Mouse (Mus musculus) CH12.LX (cell line): ENCODE data around the gene Pamr1. TPM values are rescaled to one million over a fixed set of nuclear protein-coding genes. Genes with fewer than 3 reads are reported as not detected.

Experiments used
- DNase-seq: peaks from one replicate; pipeline ENCODE4 v3.0.0-alpha.2; 2013; ENCODE audit errors: extremely low read depth
- H3K27ac ChIP-seq: 2 replicates; pipeline ENCODE4 v1.5.1; 2012; ENCODE audit warnings: low read depth, mild to moderate bottlenecking, control low read depth, moderate library complexity; ENCODE audit not compliant: insufficient read depth
- H3K27me3 ChIP-seq: replicated peaks from 2 replicates; pipeline ENCODE3; 2012; ENCODE audit warnings: inconsistent platforms
- H3K36me3 ChIP-seq, 2 experiments: replicated peaks in 1 of 2; 2 replicates each; pipeline versions ENCODE3 to v1.6.1; 2012; ENCODE audit warnings: inconsistent platforms in 1 of 2, low read length in 1 of 2, mild to moderate bottlenecking in 1 of 2, mixed read lengths in 1 of 2, moderate library complexity in 1 of 2; ENCODE audit not compliant: control insufficient read depth in 1 of 2, insufficient read depth in 1 of 2
- H3K4me1 ChIP-seq, 2 experiments: 2 replicates each; pipeline ENCODE4 v1.6.1; 2012; ENCODE audit warnings: inconsistent platforms in 1 of 2, moderate library complexity in 1 of 2; ENCODE audit not compliant: insufficient read depth in 2 of 2, control insufficient read depth in 1 of 2
- H3K4me2 ChIP-seq: 2 replicates; pipeline ENCODE4 v1.6.1; 2012; ENCODE audit warnings: low read depth, mild to moderate bottlenecking, control low read depth; ENCODE audit not compliant: poor library complexity, insufficient read depth, severe bottlenecking
- H3K4me3 ChIP-seq, 3 experiments: fragments of 150-350 bp in 1 of 3; sonication (generic) in 1 of 3; replicated peaks in 1 of 3; 2 replicates each; pipeline versions ENCODE3 to v1.5.1; 2011 to 2012; ENCODE audit warnings: low read depth in 2 of 3, low read length in 2 of 3, mild to moderate bottlenecking in 2 of 3, moderate library complexity in 2 of 3, control low read depth in 1 of 3, improper control_type of control experiment in 1 of 3, inconsistent platforms in 1 of 3, mixed read lengths in 1 of 3; ENCODE audit not compliant: poor library complexity in 1 of 3
- H3K79me2 ChIP-seq: replicated peaks from 2 replicates; pipeline ENCODE4 v1.6.1; 2012; ENCODE audit warnings: mild to moderate bottlenecking, moderate library complexity; ENCODE audit not compliant: control insufficient read depth, poor library complexity, insufficient read depth, severe bottlenecking; ENCODE audit errors: extremely low read depth
- H3K9ac ChIP-seq: 2 replicates; pipeline ENCODE4 v1.6.1; 2012; ENCODE audit warnings: low read depth, mild to moderate bottlenecking, control low read depth, moderate library complexity; ENCODE audit not compliant: insufficient read depth
- H3K9me3 ChIP-seq: replicated peaks from 2 replicates; pipeline ENCODE3; 2012; ENCODE audit warnings: low read length, inconsistent platforms, mixed read lengths
- CHD1 ChIP-seq: IDR thresholded peaks from 2 replicates; pipeline ENCODE4 v1.6.1; 2012; ENCODE audit warnings: low read depth, low read length, improper control_type of control experiment, inconsistent platforms
- CHD2 ChIP-seq: IDR thresholded peaks from 2 replicates; pipeline ENCODE4 v1.6.1; 2011; ENCODE audit warnings: low read length, improper control_type of control experiment
- E2F4 ChIP-seq: IDR thresholded peaks from 2 replicates; pipeline ENCODE4 v1.6.1; 2011; ENCODE audit warnings: low read depth, low read length, improper control_type of control experiment; ENCODE audit not compliant: insufficient replicate concordance
- JUND ChIP-seq: conservative IDR thresholded peaks from 2 replicates; pipeline ENCODE4 v1.6.1; 2011; ENCODE audit warnings: low read depth, low read length, improper control_type of control experiment
- MAFK ChIP-seq: IDR thresholded peaks from 2 replicates; pipeline ENCODE4 v1.6.1; 2011; ENCODE audit warnings: low read length, improper control_type of control experiment; ENCODE audit not compliant: insufficient replicate concordance
- MAX ChIP-seq: IDR thresholded peaks from 2 replicates; pipeline ENCODE4 v1.6.1; 2011; ENCODE audit warnings: low read length, improper control_type of control experiment
- MAZ ChIP-seq: IDR thresholded peaks from 2 replicates; pipeline ENCODE4 v1.6.1; 2012; ENCODE audit warnings: low read depth, mild to moderate bottlenecking, inconsistent platforms, low read length, improper control_type of control experiment, moderate library complexity
- MXI1 ChIP-seq: IDR thresholded peaks from 2 replicates; pipeline ENCODE4 v1.6.1; 2011; ENCODE audit warnings: mild to moderate bottlenecking, low read depth, low read length, improper control_type of control experiment
- NELFE ChIP-seq: IDR thresholded peaks from 2 replicates; pipeline ENCODE4 v1.6.1; 2011; ENCODE audit warnings: low read depth, low read length, improper control_type of control experiment
- PAX5 ChIP-seq: IDR thresholded peaks from 2 replicates; pipeline ENCODE4 v1.6.1; 2012; ENCODE audit warnings: low read length, inconsistent platforms, mixed read lengths
- POLR2A ChIP-seq: IDR thresholded peaks from 2 replicates; pipeline ENCODE4 v1.6.1; 2011; ENCODE audit warnings: low read depth, mild to moderate bottlenecking, improper control_type of control experiment, low read length
- POLR2AphosphoS2 ChIP-seq: IDR thresholded peaks from 2 replicates; pipeline ENCODE4 v1.6.1; 2011; ENCODE audit warnings: low read depth, low read length, improper control_type of control experiment
- SIN3A ChIP-seq: IDR thresholded peaks from 2 replicates; pipeline ENCODE4 v1.6.1; 2012; ENCODE audit warnings: low read length, improper control_type of control experiment, inconsistent platforms
- SMC3 ChIP-seq: IDR thresholded peaks from 2 replicates; pipeline ENCODE4 v1.6.1; 2011; ENCODE audit warnings: low read depth, low read length, improper control_type of control experiment
- TCF12 ChIP-seq: IDR thresholded peaks from 2 replicates; pipeline ENCODE4 v1.6.1; 2014; ENCODE audit warnings: low read depth, mild to moderate bottlenecking, inconsistent platforms, low read length, improper control_type of control experiment
- USF2 ChIP-seq: conservative IDR thresholded peaks from 2 replicates; pipeline ENCODE4 v1.6.1; 2011; ENCODE audit warnings: low read depth, low read length, improper control_type of control experiment
- ZC3H11A ChIP-seq: IDR thresholded peaks from 2 replicates; pipeline ENCODE4 v1.6.1; 2012; ENCODE audit warnings: low read depth, mild to moderate bottlenecking, inconsistent platforms, low read length, improper control_type of control experiment
- ZNF384 ChIP-seq: IDR thresholded peaks from 2 replicates; pipeline ENCODE4 v1.6.1; 2012; ENCODE audit warnings: low read depth, low read length, improper control_type of control experiment, inconsistent platforms
- dilution Hi-C: fragments of 300-500 bp; cut with MboI; formaldehyde crosslinking; loops from 2 replicates; pipeline ENCODE4 v1.14.3; 2020; ENCODE audit warnings: low sequenced_read_pairs; ENCODE audit not compliant: extremely low pct_unique_long_range_greater_than_20kb, extremely low pct_ligation_motif_present
- in situ Hi-C: fragments of 300-500 bp; cut with MboI; formaldehyde crosslinking; loops from 3 replicates; pipeline ENCODE4 v1.14.3; 2019; ENCODE audit warnings: low sequenced_read_pairs, low pct_ligation_motif_present, low pct_unique_long_range_greater_than_20kb, mixed read lengths
- polyA plus RNA-seq: library from polyadenylated mRNA; unstranded; fragments of >175 nt; gene quantifications from 2 replicates; pipeline ENCODE4 v1.2.1, GENCODE M21; 2012; ENCODE audit warnings: low read depth; ENCODE audit not compliant: insufficient read length
- total RNA-seq, 2 experiments: library from RNA; depleted of rRNA; stranded (reverse); fragments of 300-350 nt in 1 of 2; fragments of >200 nt in 1 of 2; gene quantifications; 2 replicates each; pipeline ENCODE4 v1.2.3; 2012 to 2014

The Pamr1 gene
- total and polyA plus RNA-seq, 3 experiments: 0.08 to 0.28 (median 0.24) TPM

GRCm38 (mm10) chr2:102624538-102624937 lies 74.7 kb downstream of the Pamr1 start:
- Histone ChIP-seq H3K4me2 (no peak overlapping the region), H3K27ac (no peak overlapping the region), H3K9ac (no peak overlapping the region), H3K36me3 (no peaks in the 10 kb centered on the region), H3K4me1 (no peaks in the 10 kb centered on the region), H3K79me2 (no peaks in the 10 kb centered on the region), H3K9me3 (no peaks in the 10 kb centered on the region), H3K27me3 (peaks cover 4% of the 10 kb centered on the region), H3K4me3 (no peak overlapping the region)
- TF ChIP-seq CHD1: no peak
- no peak for TF ChIP-seq CHD2
- TF ChIP-seq JUND: no peak
- TF ChIP-seq SMC3: no peak
- no peak for TF ChIP-seq MAZ
- TF ChIP-seq E2F4: no peak
- no peak for TF ChIP-seq POLR2A
- no peak for TF ChIP-seq ZNF384
- TF ChIP-seq MAX: no peak
- TF ChIP-seq POLR2AphosphoS2: no peak
- TF ChIP-seq PAX5: no peak
- TF ChIP-seq USF2: no peak
- no peak for TF ChIP-seq MAFK
- no peak for TF ChIP-seq TCF12
- in situ Hi-C loops (no loop called here), dilution Hi-C loops (no loop called here)
- DNase-seq: no peak

- no peaks in the 10 kb centered on the region for H3K79me2 ChIP-seq
- no peaks in the 10 kb centered on the region for H3K9me3 ChIP-seq
- no peak overlapping the region for H3K4me3 ChIP-seq
- no peak overlapping the region for H3K27ac ChIP-seq
- in situ Hi-C loops: no loop called here
- peaks cover 1% of the 10 kb centered on the region for H3K27me3 ChIP-seq
- H3K9ac ChIP-seq: no peak overlapping the region
- no peak for TF ChIP-seq MXI1
- TF ChIP-seq ZC3H11A: no peak
- no peak for TF ChIP-seq POLR2AphosphoS2
- TF ChIP-seq NELFE: no peak
- no peak for TF ChIP-seq USF2
- TF ChIP-seq SMC3: no peak
- no peak for TF ChIP-seq SIN3A
- no peak for TF ChIP-seq MAZ
- no peak overlapping the region for H3K4me2 ChIP-seq
- dilution Hi-C loops: no loop called here
- no peaks in the 10 kb centered on the region for H3K36me3 ChIP-seq
- DNase-seq: no peak
- peaks cover 2 to 6% of the 10 kb centered on the region in 2 experiments; a peak in 3 of 4 replicates for H3K4me1 ChIP-seq
Observed at GRCm38 (mm10) chr2:102632361-102632760, 82.5 kb downstream of the Pamr1 start.
